Mouse (Mus musculus) midbrain, embryonic 13.5 days (tissue): ENCODE measurements around the gene Map9. TPM values are rescaled to one million over a fixed set of nuclear protein-coding genes. Genes with fewer than 3 reads are reported as not detected.
"Not testable (repeated sequence)": the region's sequence is repeated elsewhere in the genome, so short reads cannot be mapped to it uniquely, and the experiment has no call there.

Source experiments
- ATAC-seq: fragments of 200-750 bp; cut with Nextera tagmentation; 2 replicates; pipeline ENCODE4 v1.8.0; 2017; ENCODE audit warnings: mild to moderate bottlenecking, moderate TSS enrichment, moderate library complexity
- H3K27ac ChIP-seq: fragments of 300-500 bp; sonication (generic); 2 replicates; pipeline ENCODE4 v1.5.1; 2015; ENCODE audit warnings: inconsistent platforms, mild to moderate bottlenecking, moderate library complexity
- H3K27me3 ChIP-seq: fragments of 300-500 bp; sonication (generic); 2 replicates; pipeline ENCODE4 v1.6.1; 2015; ENCODE audit warnings: mild to moderate bottlenecking, inconsistent platforms
- H3K36me3 ChIP-seq: fragments of 300-500 bp; sonication (generic); 2 replicates; pipeline ENCODE4 v1.6.1; 2015; ENCODE audit warnings: mild to moderate bottlenecking, inconsistent platforms
- H3K4me1 ChIP-seq: fragments of 300-500 bp; sonication (generic); replicated peaks from 2 replicates; pipeline ENCODE4 v1.6.1; 2015; ENCODE audit warnings: inconsistent platforms
- H3K4me2 ChIP-seq: fragments of 300-500 bp; sonication (generic); replicated peaks from 2 replicates; pipeline ENCODE4 v1.6.1; 2015; ENCODE audit warnings: moderate library complexity, mild to moderate bottlenecking, inconsistent platforms
- H3K4me3 ChIP-seq: fragments of 300-500 bp; sonication (generic); replicated peaks from 2 replicates; pipeline ENCODE4 v1.5.1; 2015; ENCODE audit warnings: mild to moderate bottlenecking, inconsistent platforms
- H3K9ac ChIP-seq: fragments of 300-500 bp; sonication (generic); replicated peaks from 2 replicates; pipeline ENCODE4 v1.6.1; 2015; ENCODE audit warnings: mild to moderate bottlenecking, inconsistent platforms
- H3K9me3 ChIP-seq: fragments of 300-500 bp; sonication (generic); 2 replicates; pipeline ENCODE4 v1.6.1; 2016; ENCODE audit warnings: mild to moderate bottlenecking, inconsistent platforms
- WGBS: fragments of 180-500 bp; shearing (Covaris S2); methylation state at CpG from one replicate; pipeline ENCODE4 v1.1.7; 2015; 5-methylcytosine and 5-hydroxymethylcytosine counted together
- polyA plus RNA-seq: library from polyadenylated mRNA; unstranded; fragments of >200 nt; fragmentation: Nextera tagmentation; extraction: Ambion mirVana; gene quantifications from 2 replicates; pipeline ENCODE4 v1.2.1, GENCODE M21; 2015

Gene Map9
- 50.8 and 57.6 TPM in 2 replicates for polyA plus RNA-seq

- peaks cover 11% of the 10 kb centered on the region; the same call in 1 of the 2 replicates for H3K36me3 ChIP-seq
- H3K9me3 ChIP-seq = no peaks in the 10 kb centered on the region
- ATAC-seq = peak; percentile 100
- H3K9ac ChIP-seq = peak within 1 kb of the TSS; percentile 65
- peaks cover 9% of the 10 kb centered on the region for H3K4me1 ChIP-seq
- H3K4me3 ChIP-seq = peak within 1 kb of the TSS; percentile 66
- H3K4me2 ChIP-seq = peak within 1 kb of the TSS; percentile 61
- peak within 1 kb of the TSS; percentile 76 for H3K27ac ChIP-seq
- WGBS = under 1% methylated on average over 54 of the region's 54 CpGs
- no peaks in the 10 kb centered on the region for H3K27me3 ChIP-seq
Observed at GRCm38 (mm10) chr3:82357797-82358524, at the start of gene Map9. Gene Map9, plus strand, starts transcription at chr3:82358044.

- no peak for ATAC-seq
- no peak overlapping the region for H3K4me2 ChIP-seq
- H3K4me1 ChIP-seq = no peaks in the 10 kb centered on the region
- no peaks in the 10 kb centered on the region for H3K27me3 ChIP-seq
- no peak overlapping the region for H3K4me3 ChIP-seq
- no peaks in the 10 kb centered on the region for H3K9me3 ChIP-seq
- no peaks in the 10 kb centered on the region for H3K36me3 ChIP-seq
- H3K9ac ChIP-seq = no peak overlapping the region
- H3K27ac ChIP-seq = no peak overlapping the region
- 92% methylated on average over 4 of the region's 4 CpGs for WGBS
Observed at GRCm38 (mm10) chr3:82315728-82316127, 42.1 kb upstream of the Map9 start.

DNA sequence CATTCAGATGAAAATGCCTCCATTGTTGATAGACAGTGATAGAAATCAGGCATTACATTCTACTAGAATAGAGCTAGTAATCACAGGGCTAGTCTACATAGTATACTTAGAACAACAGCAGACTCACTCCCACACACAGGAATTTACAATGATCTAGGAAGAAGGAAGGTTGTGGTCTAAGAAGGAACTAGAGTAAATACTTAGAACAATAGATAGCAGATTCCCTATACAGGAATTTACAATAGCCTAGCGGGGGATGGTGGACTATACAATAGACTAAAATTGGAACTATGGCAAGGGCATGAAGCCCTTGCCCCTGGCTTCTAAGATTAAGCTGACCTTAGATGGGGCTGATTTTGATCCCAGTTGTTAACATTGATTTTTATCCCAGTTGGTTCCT lies 31.1 kb upstream of the Map9 start:
- H3K9me3 ChIP-seq, H3K9ac ChIP-seq, H3K4me2 ChIP-seq, H3K4me1 ChIP-seq, ATAC-seq, H3K4me3 ChIP-seq, H3K27ac ChIP-seq, H3K27me3 ChIP-seq, H3K36me3 ChIP-seq: not testable (repeated sequence)
- 85% methylated on average over 1 of the region's 1 CpGs for WGBS

DNA sequence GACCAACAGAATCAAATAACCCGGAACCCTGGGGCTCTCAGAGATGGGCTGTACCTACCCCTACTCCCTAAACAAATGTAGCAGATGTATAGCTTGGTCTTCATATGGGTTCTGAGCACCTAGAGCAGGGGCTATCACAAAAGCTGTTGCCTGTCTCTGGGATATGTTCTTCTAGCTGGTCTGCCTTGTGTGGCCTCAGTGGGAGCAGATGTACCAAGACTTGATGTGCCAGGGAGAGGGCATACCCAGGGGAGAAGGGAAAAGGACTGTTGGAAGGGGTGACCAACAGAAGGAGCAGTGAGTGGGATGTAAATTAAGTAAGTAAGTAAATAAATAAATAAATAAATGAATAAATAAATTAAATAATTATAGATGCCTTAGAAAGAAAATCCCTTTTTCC lies 25.8 kb upstream of the Map9 start:
- Histone ChIP-seq H3K9me3 (no peaks in the 10 kb centered on the region), H3K4me3 (no peak overlapping the region), H3K27me3 (no peaks in the 10 kb centered on the region), H3K4me2 (no peak overlapping the region), H3K27ac (no peak overlapping the region), H3K36me3 (no peaks in the 10 kb centered on the region), H3K9ac (no peak overlapping the region), H3K4me1 (0 out of 2 replicates have a peak, but pooled peaks cover 3% of the 10 kb centered on the region)
- ATAC-seq = no peak
- WGBS = 100% methylated on average over 1 of the region's 1 CpGs

DNA sequence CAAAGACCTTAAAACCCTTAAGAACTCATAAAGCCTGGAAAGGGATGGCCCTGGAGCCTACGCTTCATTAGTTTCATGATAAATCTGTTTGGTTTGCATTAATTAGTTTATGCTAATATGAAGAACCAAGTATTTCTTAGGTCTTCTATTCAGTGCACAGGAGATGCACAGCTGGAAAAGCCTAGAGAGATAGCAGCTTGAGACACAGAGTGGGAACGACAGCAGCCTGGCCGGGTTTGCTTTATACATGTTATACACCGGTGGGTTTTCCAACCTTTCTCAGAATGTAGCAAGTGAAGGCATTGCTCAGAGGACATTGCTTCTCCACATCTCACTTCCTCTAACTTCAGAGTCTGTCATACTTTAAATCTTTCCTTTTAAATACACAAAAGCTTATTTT lies 25.3 kb upstream of the Map9 start:
- Histone ChIP-seq H3K4me2 (no peak overlapping the region), H3K27me3 (no peaks in the 10 kb centered on the region), H3K9ac (no peak overlapping the region), H3K27ac (no peak overlapping the region), H3K9me3 (no peaks in the 10 kb centered on the region), H3K36me3 (no peaks in the 10 kb centered on the region), H3K4me1 (0 out of 2 replicates have a peak, but pooled peaks cover 3% of the 10 kb centered on the region), H3K4me3 (no peak overlapping the region)
- no peak for ATAC-seq
- 81% methylated on average over 4 of the region's 4 CpGs for WGBS

- 9% methylated on average over 16 of the region's 16 CpGs for WGBS
- no peak overlapping the region for H3K27ac ChIP-seq
- no peaks in the 10 kb centered on the region for H3K9me3 ChIP-seq
- peak; percentile 76 for ATAC-seq
- no peaks in the 10 kb centered on the region for H3K36me3 ChIP-seq
- peak overlapping the region; percentile 52; the same call in 1 of the 2 replicates for H3K9ac ChIP-seq
- peak overlapping the region; percentile 51 for H3K4me2 ChIP-seq
- 0 out of 2 replicates have a peak, but pooled peaks cover 3% of the 10 kb centered on the region for H3K4me1 ChIP-seq
- H3K4me3 ChIP-seq = peak overlapping the region; percentile 31
- H3K27me3 ChIP-seq = no peaks in the 10 kb centered on the region
Observed at GRCm38 (mm10) chr3:82333128-82333969, 24.5 kb upstream of the Map9 start.

- H3K27ac ChIP-seq = no peak overlapping the region
- no peaks in the 10 kb centered on the region for H3K9me3 ChIP-seq
- no peak overlapping the region for H3K4me3 ChIP-seq
- no peaks in the 10 kb centered on the region for H3K36me3 ChIP-seq
- H3K4me2 ChIP-seq = no peak overlapping the region
- WGBS = 92% methylated on average over 10 of the region's 10 CpGs
- no peaks in the 10 kb centered on the region for H3K27me3 ChIP-seq
- no peak overlapping the region for H3K9ac ChIP-seq
- no peak for ATAC-seq
- no peaks in the 10 kb centered on the region for H3K4me1 ChIP-seq
Observed at GRCm38 (mm10) chr3:82340111-82340510, 17.7 kb upstream of the Map9 start.

DNA sequence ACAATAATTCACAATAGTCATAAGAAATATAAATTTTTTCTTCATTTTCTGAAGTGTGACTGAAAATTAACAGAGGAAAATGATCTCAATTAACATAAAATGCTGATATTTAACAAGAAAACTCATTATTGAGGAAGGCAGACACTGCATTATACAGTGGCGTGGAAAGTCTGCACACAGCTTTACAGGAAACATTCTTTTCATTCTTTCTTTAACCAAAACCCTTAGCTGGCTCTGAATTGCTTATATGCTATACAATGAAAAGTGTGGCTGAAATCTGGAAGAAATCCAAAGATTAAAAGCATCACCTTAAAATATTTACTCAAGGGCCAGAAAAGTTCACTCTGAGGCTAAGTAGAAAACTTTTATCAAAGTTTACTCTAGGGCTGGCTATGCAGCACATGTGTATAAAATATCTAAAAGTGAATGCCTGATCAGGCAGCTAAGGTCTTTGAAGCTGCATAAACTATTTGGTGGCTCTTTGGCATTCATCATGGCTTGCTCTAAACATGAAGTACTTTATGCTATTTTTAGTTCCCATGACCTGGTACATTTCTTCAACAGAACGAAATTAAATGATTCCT lies 9.5 kb upstream of the Map9 start:
- Histone ChIP-seq H3K4me1 (no peaks in the 10 kb centered on the region), H3K27ac (no peak overlapping the region), H3K27me3 (no peaks in the 10 kb centered on the region), H3K4me2 (no peak overlapping the region), H3K9ac (no peak overlapping the region), H3K9me3 (no peaks in the 10 kb centered on the region), H3K4me3 (no peak overlapping the region), H3K36me3 (no peaks in the 10 kb centered on the region)
- 72% methylated on average over 2 of the region's 2 CpGs for WGBS
- no peak for ATAC-seq

DNA sequence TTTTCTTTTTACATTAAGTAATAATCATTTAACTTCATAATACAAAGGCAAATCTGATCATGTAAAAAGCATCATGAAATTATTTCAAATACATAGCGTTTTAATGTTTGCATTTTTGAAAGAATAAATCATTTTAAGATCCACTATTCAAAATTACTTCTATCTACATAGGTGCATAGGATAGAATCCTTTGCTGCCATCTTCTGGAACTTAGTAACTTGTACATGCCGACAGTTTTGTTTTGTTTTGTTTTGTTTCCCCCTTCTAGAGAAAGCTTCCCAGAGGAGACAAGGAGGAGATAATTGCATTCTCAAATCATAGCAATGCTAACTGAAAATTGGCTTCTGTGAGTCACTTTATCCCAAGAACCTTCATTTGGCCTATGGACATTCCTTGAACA lies 7.5 kb upstream of the Map9 start:
- WGBS = 46% methylated on average over 2 of the region's 2 CpGs
- Histone ChIP-seq H3K4me2 (no peak overlapping the region), H3K27me3 (no peaks in the 10 kb centered on the region), H3K27ac (no peak overlapping the region), H3K36me3 (no peaks in the 10 kb centered on the region), H3K4me1 (no peaks in the 10 kb centered on the region), H3K4me3 (no peak overlapping the region), H3K9ac (no peak overlapping the region), H3K9me3 (no peaks in the 10 kb centered on the region)
- no peak for ATAC-seq

- Histone ChIP-seq H3K27me3 (no peaks in the 10 kb centered on the region), H3K27ac (peak overlapping the region; percentile 73), H3K4me3 (peak overlapping the region; percentile 66), H3K36me3 (peaks cover 11% of the 10 kb centered on the region; the same call in 1 of the 2 replicates), H3K9me3 (no peaks in the 10 kb centered on the region), H3K4me1 (peaks cover 9% of the 10 kb centered on the region), H3K9ac (peak overlapping the region; percentile 44; the same call in 1 of the 2 replicates), H3K4me2 (peak overlapping the region; percentile 51)
- WGBS = 6% methylated on average over 5 of the region's 5 CpGs
- ATAC-seq = peak; percentile 43
Observed at GRCm38 (mm10) chr3:82357340-82357739, 504 bp upstream of the Map9 start.

DNA sequence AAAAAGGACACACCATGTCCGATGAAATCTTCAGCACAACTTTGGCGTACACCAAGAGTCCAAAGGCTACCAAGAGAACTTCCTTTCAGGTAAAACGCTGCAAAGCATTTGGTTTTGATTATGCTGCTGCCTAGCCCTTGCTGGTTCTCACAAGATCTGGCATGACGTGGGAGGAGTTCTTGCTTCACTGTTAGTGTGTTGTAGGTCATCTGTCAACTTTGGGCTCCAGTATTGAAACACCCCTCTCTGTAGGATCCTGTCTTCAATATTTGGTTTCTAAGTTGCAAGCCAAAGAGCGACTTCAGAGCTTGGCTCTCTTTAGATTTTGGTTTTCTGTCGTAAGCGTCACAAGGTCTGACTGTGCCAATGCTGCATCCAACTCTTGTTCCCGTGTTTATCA lies 1.2 kb downstream of the Map9 start:
- Histone ChIP-seq H3K9ac (no peak overlapping the region), H3K4me3 (peak overlapping the region; percentile 66), H3K27me3 (no peaks in the 10 kb centered on the region), H3K27ac (no peak overlapping the region), H3K36me3 (peaks cover 19% of the 10 kb centered on the region), H3K9me3 (no peaks in the 10 kb centered on the region), H3K4me1 (peaks cover 9% of the 10 kb centered on the region), H3K4me2 (peak overlapping the region; percentile 61)
- 94% methylated on average over 8 of the region's 8 CpGs for WGBS
- ATAC-seq = no peak

GRCm38 (mm10) chr3:82362452-82362851 lies 4.6 kb downstream of the Map9 start:
- Histone ChIP-seq H3K36me3 (peaks cover 29% of the 10 kb centered on the region), H3K9ac (no peak overlapping the region), H3K4me3 (no peak overlapping the region), H3K4me1 (peaks cover 12% of the 10 kb centered on the region), H3K4me2 (no peak overlapping the region), H3K27ac (no peak overlapping the region), H3K27me3 (no peaks in the 10 kb centered on the region), H3K9me3 (no peaks in the 10 kb centered on the region)
- no peak for ATAC-seq
- WGBS = 49% methylated on average over 4 of the region's 4 CpGs
